Mouse (Mus musculus): ENCODE results near the gene Drd5. TPM values are rescaled to one million over a fixed set of nuclear protein-coding genes. Genes with fewer than 3 reads are reported as not detected.
A peak's percentile ranks its signal among the peaks of the same experiment; 100 is the strongest.

The Drd5 gene
- polyA plus RNA-seq, 1 experiment, result not detected

- Histone ChIP-seq H3K4me3 (replicated peaks) (no peak overlapping the region), H3K27me3 (replicated peaks) (peaks cover 6% of the 10 kb centered on the region)
Measured at GRCm38 (mm10) chr5:38346646-38347432, 27.7 kb downstream of the Drd5 start.

GRCm38 (mm10) chr5:38350351-38350929, 31.3 kb downstream of the Drd5 start:
- Histone ChIP-seq H3K27me3 (replicated peaks) (peaks cover 4% of the 10 kb centered on the region), H3K4me3 (replicated peaks) (no peak overlapping the region), H3K36me3 (replicated peaks; ENCODE audit: low read length) (peaks cover 3% of the 10 kb centered on the region), H3K9me3 (0 out of 2 replicates have a peak, but pooled peaks cover 6% of the 10 kb centered on the region), H3K4me1 (no peaks in the 10 kb centered on the region)
- TF ChIP-seq GATA1 (IDR thresholded peaks at IDR 0.05; ENCODE audit: borderline replicate concordance, low read length) (no peak), FLI1 (IDR thresholded peaks at IDR 0.05; ENCODE audit: low read length) (no peak)

More at GRCm38 (mm10) chr5:38346646-38347432, 27.7 kb downstream of the Drd5 start:
- no peaks in the 10 kb centered on the region for H3K9me3 ChIP-seq
- H3K4me1 ChIP-seq, result no peaks in the 10 kb centered on the region
- H3K36me3 ChIP-seq (replicated peaks; ENCODE audit: low read length), result peaks cover 3% of the 10 kb centered on the region
- TF ChIP-seq GATA1 (IDR thresholded peaks at IDR 0.05; ENCODE audit: borderline replicate concordance, low read length) (no peak), FLI1 (IDR thresholded peaks at IDR 0.05; ENCODE audit: low read length) (no peak)

- no peaks in the 10 kb centered on the region for H3K4me1 ChIP-seq
- H3K9me3 ChIP-seq, result 0 out of 2 replicates have a peak, but pooled peaks cover 6% of the 10 kb centered on the region
Measured at GRCm38 (mm10) chr5:38356927-38357326, 37.8 kb downstream of the Drd5 start.

GRCm38 (mm10) chr5:38359716-38360115, 40.5 kb downstream of the Drd5 start:
- H3K36me3 ChIP-seq (replicated peaks; ENCODE audit: low read length), result peaks cover 9% of the 10 kb centered on the region
- H3K4me1 ChIP-seq, result no peaks in the 10 kb centered on the region
- no peak overlapping the region for H3K4me3 ChIP-seq (replicated peaks)
- TF ChIP-seq FLI1 (IDR thresholded peaks at IDR 0.05; ENCODE audit: low read length) (no peak), GATA1 (IDR thresholded peaks at IDR 0.05; ENCODE audit: borderline replicate concordance, low read length) (no peak)
- 0 out of 2 replicates have a peak, but pooled peaks cover under 1% of the 10 kb centered on the region for H3K9me3 ChIP-seq
- no peaks in the 10 kb centered on the region for H3K27me3 ChIP-seq (replicated peaks)

More at GRCm38 (mm10) chr5:38356927-38357326, 37.8 kb downstream of the Drd5 start:
- Histone ChIP-seq H3K36me3 (replicated peaks; ENCODE audit: low read length) (peaks cover 2% of the 10 kb centered on the region), H3K4me3 (replicated peaks) (no peak overlapping the region), H3K27me3 (replicated peaks) (no peaks in the 10 kb centered on the region)
- TF ChIP-seq GATA1 (IDR thresholded peaks at IDR 0.05; ENCODE audit: borderline replicate concordance, low read length), result no peak

GRCm38 (mm10) chr5:38364396-38364795, 45.2 kb downstream of the Drd5 start:
- Histone ChIP-seq H3K4me1 (peaks cover 5% of the 10 kb centered on the region; the same call in 1 of the 2 replicates), H3K27me3 (replicated peaks) (no peaks in the 10 kb centered on the region), H3K9me3 (no peaks in the 10 kb centered on the region), H3K36me3 (replicated peaks; ENCODE audit: low read length) (peaks cover 9% of the 10 kb centered on the region), H3K4me3 (replicated peaks) (no peak overlapping the region)
- TF ChIP-seq FLI1 (IDR thresholded peaks at IDR 0.05; ENCODE audit: low read length) (no peak), GATA1 (IDR thresholded peaks at IDR 0.05; ENCODE audit: borderline replicate concordance, low read length) (no peak)

- TF ChIP-seq FLI1 (IDR thresholded peaks at IDR 0.05; ENCODE audit: low read length) (no peak), GATA1 (IDR thresholded peaks at IDR 0.05; ENCODE audit: borderline replicate concordance, low read length) (no peak)
- no peaks in the 10 kb centered on the region for H3K9me3 ChIP-seq
- no peaks in the 10 kb centered on the region for H3K27me3 ChIP-seq (replicated peaks)
- H3K4me1 ChIP-seq, result peaks cover 5% of the 10 kb centered on the region; the same call in 1 of the 2 replicates
- H3K36me3 ChIP-seq (replicated peaks; ENCODE audit: low read length), result peaks cover 9% of the 10 kb centered on the region
- no peak overlapping the region for H3K4me3 ChIP-seq (replicated peaks)
Measured at GRCm38 (mm10) chr5:38365521-38365920, 46.4 kb downstream of the Drd5 start.

GRCm38 (mm10) chr5:38366650-38367470, 47.7 kb downstream of the Drd5 start:
- TF ChIP-seq FLI1 (IDR thresholded peaks at IDR 0.05; ENCODE audit: low read length) (no peak), GATA1 (IDR thresholded peaks at IDR 0.05; ENCODE audit: borderline replicate concordance, low read length) (no peak)
- H3K4me1 ChIP-seq, result peaks cover 5% of the 10 kb centered on the region; the same call in 1 of the 2 replicates
- H3K36me3 ChIP-seq (replicated peaks; ENCODE audit: low read length), result peaks cover 9% of the 10 kb centered on the region
- no peaks in the 10 kb centered on the region for H3K27me3 ChIP-seq (replicated peaks)
- H3K9me3 ChIP-seq, result no peaks in the 10 kb centered on the region
- H3K4me3 ChIP-seq (replicated peaks), result peak overlapping the region; percentile 50

- H3K36me3 ChIP-seq (replicated peaks; ENCODE audit: low read length), result no peaks in the 10 kb centered on the region
- peaks cover 5% of the 10 kb centered on the region; the same call in 1 of the 2 replicates for H3K4me1 ChIP-seq
- TF ChIP-seq GATA1 (IDR thresholded peaks at IDR 0.05; ENCODE audit: borderline replicate concordance, low read length) (no peak), FLI1 (IDR thresholded peaks at IDR 0.05; ENCODE audit: low read length) (no peak)
- no peak overlapping the region for H3K4me3 ChIP-seq (replicated peaks)
- no peaks in the 10 kb centered on the region for H3K9me3 ChIP-seq
- H3K27me3 ChIP-seq (replicated peaks), result no peaks in the 10 kb centered on the region
Measured at GRCm38 (mm10) chr5:38371308-38371707, 52.1 kb downstream of the Drd5 start.

Other genes with a start within 250 kb of the Drd5 start
- gene Nsg1, start 159.5 kb upstream of the Drd5 start, polyA plus RNA-seq (2012; ENCODE audit: insufficient read depth, low replicate concordance), result not detected in 2 replicates
- gene Zbtb49, start 98.9 kb upstream of the Drd5 start, polyA plus RNA-seq (2012; ENCODE audit: insufficient read depth, low replicate concordance), result 2.6 and 4.1 TPM in 2 replicates
- 5.5 and 113 TPM in 2 replicates for gene Lyar, start 98.9 kb upstream of the Drd5 start, polyA plus RNA-seq (2012; ENCODE audit: insufficient read depth, low replicate concordance)
- gene Tmem128, start 59.2 kb upstream of the Drd5 start, polyA plus RNA-seq (2012; ENCODE audit: insufficient read depth, low replicate concordance), result 11.3 and 61.4 TPM in 2 replicates
- gene Otop1, start 43.4 kb upstream of the Drd5 start, polyA plus RNA-seq (2012; ENCODE audit: insufficient read depth, low replicate concordance), result 0.21 TPM in 1 of 2 replicates, not detected in the other
- 0.91 and 1.1 TPM in 2 replicates for gene Slc2a9, start 183.8 kb downstream of the Drd5 start, polyA plus RNA-seq (2012; ENCODE audit: insufficient read depth, low replicate concordance)
- gene Wdr1, start 243.9 kb downstream of the Drd5 start, polyA plus RNA-seq (2012; ENCODE audit: insufficient read depth, low replicate concordance), result 69.3 and 92.0 TPM in 2 replicates